Mouse (Mus musculus) lung, embryonic 16.5 days (tissue): ENCODE data around the gene Gpr155. TPM values are rescaled to one million over a fixed set of nuclear protein-coding genes. Genes with fewer than 3 reads are reported as not detected.
A peak's percentile ranks its signal among the peaks of the same experiment; 100 is the strongest.

Experiments used
- ATAC-seq: fragments of 200-750 bp; cut with Nextera tagmentation; 2 replicates; pipeline ENCODE4 v1.8.0; 2017; ENCODE audit warnings: low read depth, mild to moderate bottlenecking, moderate library complexity
- H3K27ac ChIP-seq: fragments of 300-500 bp; sonication (generic); 2 replicates; pipeline ENCODE4 v1.5.1; 2014; ENCODE audit warnings: mild to moderate bottlenecking, control low read depth, low read length
- H3K27me3 ChIP-seq: fragments of 300-500 bp; sonication (generic); 2 replicates; pipeline ENCODE4 v1.6.1; 2014; ENCODE audit warnings: low read depth, low read length, mixed read lengths; ENCODE audit not compliant: control insufficient read depth, insufficient read depth
- H3K36me3 ChIP-seq: fragments of 300-500 bp; sonication (generic); 2 replicates; pipeline ENCODE4 v1.6.1; 2014; ENCODE audit warnings: low read length; ENCODE audit not compliant: control insufficient read depth, insufficient read depth
- H3K4me1 ChIP-seq: fragments of 300-500 bp; sonication (generic); replicated peaks from 2 replicates; pipeline ENCODE4 v1.6.1; 2014; ENCODE audit warnings: low read length, mixed read lengths; ENCODE audit not compliant: control insufficient read depth, insufficient read depth
- H3K4me2 ChIP-seq: fragments of 300-500 bp; sonication (generic); 2 replicates; pipeline ENCODE4 v1.6.1; 2014; ENCODE audit warnings: low read depth, low read length, control low read depth
- H3K4me3 ChIP-seq: fragments of 300-500 bp; sonication (generic); 2 replicates; pipeline ENCODE4 v1.5.1; 2014; ENCODE audit warnings: mild to moderate bottlenecking, low read length, control low read depth
- H3K9ac ChIP-seq: fragments of 300-500 bp; sonication (generic); 2 replicates; pipeline ENCODE4 v1.6.1; 2014; ENCODE audit warnings: low read length, control low read depth
- H3K9me3 ChIP-seq: fragments of 300-500 bp; sonication (generic); 2 replicates; pipeline ENCODE4 v1.6.1; 2016; ENCODE audit warnings: low read length; ENCODE audit not compliant: control insufficient read depth
- WGBS: fragments of 180-500 bp; shearing (Covaris S2); extraction: QIAGEN DNeasy Blood & Tissue Kit; methylation state at CpG from one replicate; pipeline ENCODE4 v1.1.7; 2014; 5-methylcytosine and 5-hydroxymethylcytosine counted together
- polyA plus RNA-seq: library from polyadenylated mRNA; unstranded; fragments of >200 nt; fragmentation: Nextera tagmentation; extraction: Ambion mirVana; gene quantifications from 2 replicates; pipeline ENCODE4 v1.2.1, GENCODE M21; 2015

Gpr155 gene
- polyA plus RNA-seq, result 5.6 and 6.3 TPM in 2 replicates

GRCm38 (mm10) chr2:73386356-73387046 is at the start of gene Gpr155:
Gpr155 (minus strand) TSS chr2:73386572.
- Histone ChIP-seq H3K9ac (peak within 1 kb of the TSS; percentile 72), H3K4me1 (0 out of 2 replicates have a peak, but pooled peaks cover 2% of the 10 kb centered on the region), H3K9me3 (no peaks in the 10 kb centered on the region), H3K36me3 (no peaks in the 10 kb centered on the region), H3K4me2 (peak within 1 kb of the TSS; percentile 99), H3K4me3 (peak within 1 kb of the TSS; percentile 81), H3K27ac (peak within 1 kb of the TSS; percentile 61), H3K27me3 (no peaks in the 10 kb centered on the region)
- peak; percentile 99 for ATAC-seq
- whole genome bisulfite sequencing, result under 1% methylated on average over 37 of the region's 44 CpGs

- H3K27ac ChIP-seq, result no peak overlapping the region
- no peaks in the 10 kb centered on the region for H3K9me3 ChIP-seq
- 89% methylated on average over 2 of the region's 2 CpGs for WGBS
- H3K9ac ChIP-seq, result no peak overlapping the region
- no peak overlapping the region for H3K4me2 ChIP-seq
- H3K4me3 ChIP-seq, result no peak overlapping the region
- H3K36me3 ChIP-seq, result peaks cover 20% of the 10 kb centered on the region
- no peaks in the 10 kb centered on the region for H3K4me1 ChIP-seq
- no peak for ATAC-seq
- no peaks in the 10 kb centered on the region for H3K27me3 ChIP-seq
Measured at GRCm38 (mm10) chr2:73435847-73436246, 49.5 kb upstream of the Gpr155 start.

- H3K9ac ChIP-seq, result peak overlapping the region; percentile 27; the same call in 1 of the 2 replicates
- peaks cover 10% of the 10 kb centered on the region for H3K36me3 ChIP-seq
- ATAC-seq, result peak; percentile 79
Measured at GRCm38 (mm10) chr2:73431959-73432396, 45.6 kb upstream of the Gpr155 start.

GRCm38 (mm10) chr2:73428803-73429468 is 42.6 kb upstream of the Gpr155 start:
- Histone ChIP-seq H3K9me3 (no peaks in the 10 kb centered on the region), H3K27me3 (no peaks in the 10 kb centered on the region), H3K4me2 (no peak overlapping the region), H3K4me3 (no peak overlapping the region), H3K4me1 (no peaks in the 10 kb centered on the region), H3K9ac (no peak overlapping the region), H3K27ac (no peak overlapping the region), H3K36me3 (peaks cover 8% of the 10 kb centered on the region)
- ATAC-seq, result no peak
- 58% methylated on average over 21 of the region's 21 CpGs for WGBS

More at GRCm38 (mm10) chr2:73431959-73432396, 45.6 kb upstream of the Gpr155 start:
- 28% methylated on average over 14 of the region's 14 CpGs for WGBS
- H3K27me3 ChIP-seq, result no peaks in the 10 kb centered on the region
- no peaks in the 10 kb centered on the region for H3K4me1 ChIP-seq
- peak overlapping the region; percentile 18 for H3K4me3 ChIP-seq
- peak overlapping the region; percentile 67 for H3K27ac ChIP-seq
- peak overlapping the region; percentile 15; the same call in 1 of the 2 replicates for H3K4me2 ChIP-seq
- H3K9me3 ChIP-seq, result no peaks in the 10 kb centered on the region

GRCm38 (mm10) chr2:73427293-73427692 is 40.9 kb upstream of the Gpr155 start:
- no peaks in the 10 kb centered on the region for H3K9me3 ChIP-seq
- no peak overlapping the region for H3K4me2 ChIP-seq
- H3K36me3 ChIP-seq, result no peaks in the 10 kb centered on the region
- no peak overlapping the region for H3K4me3 ChIP-seq
- H3K27me3 ChIP-seq, result no peaks in the 10 kb centered on the region
- no peak for ATAC-seq
- H3K27ac ChIP-seq, result no peak overlapping the region
- no peak overlapping the region for H3K9ac ChIP-seq
- no peaks in the 10 kb centered on the region for H3K4me1 ChIP-seq
- WGBS, result 41% methylated on average over 1 of the region's 1 CpGs

GRCm38 (mm10) chr2:73425822-73426221 is 39.5 kb upstream of the Gpr155 start:
- H3K4me2 ChIP-seq, result no peak overlapping the region
- no peaks in the 10 kb centered on the region for H3K36me3 ChIP-seq
- H3K27me3 ChIP-seq, result no peaks in the 10 kb centered on the region
- 75% methylated on average over 14 of the region's 14 CpGs for WGBS
- H3K4me1 ChIP-seq, result no peaks in the 10 kb centered on the region
- no peak overlapping the region for H3K27ac ChIP-seq
- no peak overlapping the region for H3K9ac ChIP-seq
- no peaks in the 10 kb centered on the region for H3K9me3 ChIP-seq
- ATAC-seq, result no peak
- H3K4me3 ChIP-seq, result no peak overlapping the region

- H3K27ac ChIP-seq, result no peak overlapping the region
- no peaks in the 10 kb centered on the region for H3K27me3 ChIP-seq
- no peaks in the 10 kb centered on the region for H3K9me3 ChIP-seq
- ATAC-seq, result no peak
- H3K36me3 ChIP-seq, result no peaks in the 10 kb centered on the region
- H3K4me3 ChIP-seq, result no peak overlapping the region
- no peak overlapping the region for H3K9ac ChIP-seq
- no peak overlapping the region for H3K4me2 ChIP-seq
- 65% methylated on average over 7 of the region's 7 CpGs for WGBS
- no peaks in the 10 kb centered on the region for H3K4me1 ChIP-seq
Measured at GRCm38 (mm10) chr2:73419730-73420129, 33.4 kb upstream of the Gpr155 start.

- 43% methylated on average over 4 of the region's 4 CpGs for WGBS
Measured at GRCm38 (mm10) chr2:73419285-73419684, 32.9 kb upstream of the Gpr155 start.

GRCm38 (mm10) chr2:73415892-73416291 is 29.5 kb upstream of the Gpr155 start:
- Histone ChIP-seq H3K4me2 (no peak overlapping the region), H3K27me3 (no peaks in the 10 kb centered on the region), H3K4me3 (no peak overlapping the region), H3K9ac (no peak overlapping the region), H3K27ac (no peak overlapping the region), H3K4me1 (no peaks in the 10 kb centered on the region), H3K36me3 (no peaks in the 10 kb centered on the region), H3K9me3 (no peaks in the 10 kb centered on the region)
- WGBS, result 40% methylated on average over 5 of the region's 5 CpGs
- ATAC-seq, result no peak

More at GRCm38 (mm10) chr2:73419285-73419684, 32.9 kb upstream of the Gpr155 start:
- H3K4me1 ChIP-seq, result no peaks in the 10 kb centered on the region
- no peak overlapping the region for H3K27ac ChIP-seq
- H3K36me3 ChIP-seq, result no peaks in the 10 kb centered on the region
- H3K9ac ChIP-seq, result no peak overlapping the region
- H3K9me3 ChIP-seq, result no peaks in the 10 kb centered on the region
- ATAC-seq, result no peak
- H3K4me2 ChIP-seq, result no peak overlapping the region
- no peak overlapping the region for H3K4me3 ChIP-seq
- no peaks in the 10 kb centered on the region for H3K27me3 ChIP-seq
